Mouse (Mus musculus) cerebellum, adult 2 months (tissue): ENCODE results near the gene Prr7.

Experiments used
- CTCF ChIP-seq: fragments of 200-500 bp; IDR thresholded peaks from 2 replicates; pipeline ENCODE4 v1.5.1; 2011; ENCODE audit warnings: low read depth, mild to moderate bottlenecking, control low read depth, low read length, moderate library complexity, borderline replicate concordance; ENCODE audit not compliant: insufficient read depth
- POLR2A ChIP-seq: fragments of 200-500 bp; IDR thresholded peaks from 2 replicates; pipeline ENCODE4 v1.6.1; 2011; ENCODE audit warnings: low read length, control low read depth, borderline replicate concordance; ENCODE audit not compliant: insufficient read depth

DNA sequence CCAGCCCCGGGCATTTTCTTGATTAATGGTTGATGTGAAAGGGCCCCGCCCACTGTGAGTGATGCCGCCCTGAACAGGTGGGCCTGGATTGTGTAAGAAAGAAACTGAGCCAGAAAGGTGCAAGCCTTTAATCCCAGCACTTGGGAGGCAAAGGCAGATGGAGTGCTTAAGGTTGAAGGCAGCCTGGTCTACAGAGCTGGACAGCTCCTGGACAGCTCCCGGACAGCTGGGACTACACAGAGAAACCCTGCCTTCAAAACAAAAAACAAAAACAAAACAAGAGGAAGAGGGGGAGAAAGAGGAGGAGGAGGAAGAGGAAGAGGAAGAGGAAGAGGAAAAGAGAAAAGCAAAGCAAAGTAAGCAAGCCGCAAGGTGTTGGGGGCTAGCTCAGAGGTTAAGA is 44.9 kb upstream of the Prr7 start:
- no peak for TF ChIP-seq CTCF
- no peak for TF ChIP-seq POLR2A
